In genomic region chr11:98768127-98769006, GRCm38 (mm10) we compare ENCODE assay signal across 7 mouse cellular contexts. TPM values are rescaled to one million over a fixed set of nuclear protein-coding genes. Genes with fewer than 3 reads are reported as not detected.
A peak's percentile ranks its signal among the peaks of the same experiment; 100 is the strongest.
DNase-seq lines count a peak whose midpoint lies in the region; ATAC-seq and TF ChIP-seq lines count a peak whose summit lies in the region.

No protein-coding gene starts in this region.

- no peak overlapping the region for H3K9ac ChIP-seq in embryonic facial prominence, embryonic 15.5 days
- peak overlapping the region; percentile 72 for H3K9ac ChIP-seq in heart, embryonic 16.5 days (ENCODE audit: low read length)
- no peak overlapping the region for H3K9ac ChIP-seq in limb, embryonic 14.5 days (ENCODE audit: low read depth, low read length, severe bottlenecking)
- peak overlapping the region; percentile 62 for H3K9ac ChIP-seq in neural tube, embryonic 13.5 days

- H3K4me2 ChIP-seq in embryonic facial prominence, embryonic 15.5 days (replicated peaks), result peak overlapping the region; percentile 34
- peak overlapping the region; percentile 52 for H3K4me2 ChIP-seq in heart, embryonic 16.5 days (ENCODE audit: low read depth, low read length)
- peak overlapping the region; percentile 26 for H3K4me2 ChIP-seq in limb, embryonic 14.5 days (replicated peaks; ENCODE audit: low read depth, low read length, severe bottlenecking)
- H3K4me2 ChIP-seq in neural tube, embryonic 13.5 days, result peak overlapping the region; percentile 41

- DNase-seq in right cerebral cortex, adult 18-20 months, result peak; percentile 48
- no peak for DNase-seq in right cerebral cortex, postnatal 14 days
- no peak for DNase-seq in limb, embryonic 14.5 days (ENCODE audit: low spot score)
- DNase-seq in T-cell, adult 2 months (ENCODE audit: low spot score), result no peak

- TF ChIP-seq POLR2A in limb, embryonic 14.5 days (IDR thresholded peaks at IDR 0.05; ENCODE audit: borderline replicate concordance, extremely low read depth, insufficient read depth, insufficient read length), result no peak

- H3K9me3 ChIP-seq in embryonic facial prominence, embryonic 15.5 days (replicated peaks), result no peaks in the 10 kb centered on the region
- no peaks in the 10 kb centered on the region for H3K9me3 ChIP-seq in heart, embryonic 16.5 days (replicated peaks; ENCODE audit: control insufficient read depth, low read length)
- H3K9me3 ChIP-seq in limb, embryonic 14.5 days (ENCODE audit: control insufficient read depth, low read length), result no peaks in the 10 kb centered on the region
- H3K9me3 ChIP-seq in neural tube, embryonic 13.5 days, result no peaks in the 10 kb centered on the region

- H3K27me3 ChIP-seq in embryonic facial prominence, embryonic 15.5 days, result no peaks in the 10 kb centered on the region
- H3K27me3 ChIP-seq in heart, embryonic 16.5 days (ENCODE audit: control insufficient read depth, insufficient read depth, low read length), result no peaks in the 10 kb centered on the region
- no peaks in the 10 kb centered on the region for H3K27me3 ChIP-seq in limb, embryonic 14.5 days (ENCODE audit: control insufficient read depth, insufficient read depth, low read length)
- no peaks in the 10 kb centered on the region for H3K27me3 ChIP-seq in neural tube, embryonic 13.5 days

- H3K36me3 ChIP-seq in embryonic facial prominence, embryonic 15.5 days, result peaks cover 43% of the 10 kb centered on the region
- peaks cover 28% of the 10 kb centered on the region for H3K36me3 ChIP-seq in heart, embryonic 16.5 days (ENCODE audit: control insufficient read depth, insufficient read depth)
- peaks cover 66% of the 10 kb centered on the region for H3K36me3 ChIP-seq in limb, embryonic 14.5 days (ENCODE audit: control insufficient read depth, insufficient read depth, low read length)
- peaks cover 62% of the 10 kb centered on the region for H3K36me3 ChIP-seq in neural tube, embryonic 13.5 days

- peaks cover 68% of the 10 kb centered on the region for H3K4me1 ChIP-seq in embryonic facial prominence, embryonic 15.5 days
- H3K4me1 ChIP-seq in heart, embryonic 16.5 days (ENCODE audit: control insufficient read depth, insufficient read depth, low read length), result peaks cover 87% of the 10 kb centered on the region
- H3K4me1 ChIP-seq in limb, embryonic 14.5 days (ENCODE audit: control insufficient read depth, insufficient read depth, low read length), result peaks cover 39% of the 10 kb centered on the region
- H3K4me1 ChIP-seq in neural tube, embryonic 13.5 days (replicated peaks), result peaks cover 62% of the 10 kb centered on the region

- 24% methylated on average over 39 of the region's 39 CpGs for WGBS in embryonic facial prominence, embryonic 15.5 days
- WGBS in heart, embryonic 16.5 days, result 18% methylated on average over 35 of the region's 39 CpGs
- 34% methylated on average over 33 of the region's 39 CpGs for WGBS in limb, embryonic 14.5 days
- 25% methylated on average over 39 of the region's 39 CpGs for WGBS in neural tube, embryonic 13.5 days

- H3K27ac ChIP-seq in embryonic facial prominence, embryonic 15.5 days (replicated peaks), result peak overlapping the region; percentile 73
- peak overlapping the region; percentile 94 for H3K27ac ChIP-seq in heart, embryonic 16.5 days (ENCODE audit: low read length)
- H3K27ac ChIP-seq in limb, embryonic 14.5 days (replicated peaks; ENCODE audit: low read depth, low read length), result no peak overlapping the region
- H3K27ac ChIP-seq in neural tube, embryonic 13.5 days (replicated peaks), result peak overlapping the region; percentile 86

- peak overlapping the region; percentile 20 for H3K4me3 ChIP-seq in embryonic facial prominence, embryonic 15.5 days (replicated peaks)
- peak overlapping the region; percentile 36 for H3K4me3 ChIP-seq in heart, embryonic 16.5 days (ENCODE audit: low read length)
- H3K4me3 ChIP-seq in limb, embryonic 14.5 days (replicated peaks; ENCODE audit: low read length), result no peak overlapping the region
- H3K4me3 ChIP-seq in neural tube, embryonic 13.5 days, result peak overlapping the region; percentile 15

- peak; percentile 16; the same call in 1 of the 2 replicates for ATAC-seq in embryonic facial prominence, embryonic 15.5 days (ENCODE audit: insufficient number of reproducible peaks, low FRiP score, low TSS enrichment, low read depth)
- ATAC-seq in heart, embryonic 16.5 days (replicated peaks; ENCODE audit: extremely low read depth, insufficient read depth, low FRiP score), result peak; percentile 29
- ATAC-seq in limb, embryonic 14.5 days (ENCODE audit: low FRiP score, low read depth), result no peak
- ATAC-seq in neural tube, embryonic 13.5 days (ENCODE audit: low read depth), result no peak

RNA-seq across cellular contexts. Expression of gene Nr1d1, which starts 6.8 kb away (rescaled TPM):
- polyA plus RNA-seq in embryonic facial prominence, embryonic 15.5 days (2015; fragmentation: Nextera tagmentation; extraction: Ambion mirVana), result 1.7 and 1.8 TPM in 2 replicates
- polyA plus RNA-seq in heart, embryonic 16.5 days (2015; fragmentation: Nextera tagmentation; extraction: Ambion mirVana), result 7.0 and 8.2 TPM in 2 replicates
- 1.8 and 2.5 TPM in 2 replicates for polyA plus RNA-seq in limb, embryonic 14.5 days (2012; rRNA removed)
- 1.2 and 1.4 TPM in 2 replicates for polyA plus RNA-seq in limb, embryonic 14.5 days (2014; fragmentation: Nextera tagmentation; extraction: Ambion mirVana)
- 3.4 and 3.6 TPM in 2 replicates for polyA plus RNA-seq in neural tube, embryonic 13.5 days (2015; fragmentation: Nextera tagmentation; extraction: Ambion mirVana)

RNA-seq across cellular contexts. Expression of gene Msl1, which starts 26.9 kb away (rescaled TPM):
- 28.7 and 30.4 TPM in 2 replicates for polyA plus RNA-seq in embryonic facial prominence, embryonic 15.5 days (2015; fragmentation: Nextera tagmentation; extraction: Ambion mirVana)
- polyA plus RNA-seq in heart, embryonic 16.5 days (2015; fragmentation: Nextera tagmentation; extraction: Ambion mirVana), result 15.2 and 15.5 TPM in 2 replicates
- 76.9 and 81.1 TPM in 2 replicates for polyA plus RNA-seq in limb, embryonic 14.5 days (2012; rRNA removed)
- polyA plus RNA-seq in limb, embryonic 14.5 days (2014; fragmentation: Nextera tagmentation; extraction: Ambion mirVana), result 19.8 and 23.5 TPM in 2 replicates
- 31.5 and 33.2 TPM in 2 replicates for polyA plus RNA-seq in neural tube, embryonic 13.5 days (2015; fragmentation: Nextera tagmentation; extraction: Ambion mirVana)

RNA-seq across cellular contexts. Expression of gene Thra, which starts 27.9 kb away (rescaled TPM):
- polyA plus RNA-seq in embryonic facial prominence, embryonic 15.5 days (2015; fragmentation: Nextera tagmentation; extraction: Ambion mirVana), result 51.0 and 51.2 TPM in 2 replicates
- 37.5 and 40.2 TPM in 2 replicates for polyA plus RNA-seq in heart, embryonic 16.5 days (2015; fragmentation: Nextera tagmentation; extraction: Ambion mirVana)
- 149 and 157 TPM in 2 replicates for polyA plus RNA-seq in limb, embryonic 14.5 days (2012; rRNA removed)
- polyA plus RNA-seq in limb, embryonic 14.5 days (2014; fragmentation: Nextera tagmentation; extraction: Ambion mirVana), result 55.9 and 63.2 TPM in 2 replicates
- 89.5 and 94.4 TPM in 2 replicates for polyA plus RNA-seq in neural tube, embryonic 13.5 days (2015; fragmentation: Nextera tagmentation; extraction: Ambion mirVana)

RNA-seq across cellular contexts. Expression of gene Casc3, which starts 36.3 kb away (rescaled TPM):
- 37.0 and 42.2 TPM in 2 replicates for polyA plus RNA-seq in embryonic facial prominence, embryonic 15.5 days (2015; fragmentation: Nextera tagmentation; extraction: Ambion mirVana)
- polyA plus RNA-seq in heart, embryonic 16.5 days (2015; fragmentation: Nextera tagmentation; extraction: Ambion mirVana), result 23.4 and 24.0 TPM in 2 replicates
- 52.4 and 56.8 TPM in 2 replicates for polyA plus RNA-seq in limb, embryonic 14.5 days (2012; rRNA removed)
- polyA plus RNA-seq in limb, embryonic 14.5 days (2014; fragmentation: Nextera tagmentation; extraction: Ambion mirVana), result 34.1 and 40.4 TPM in 2 replicates
- polyA plus RNA-seq in neural tube, embryonic 13.5 days (2015; fragmentation: Nextera tagmentation; extraction: Ambion mirVana), result 55.1 and 57.7 TPM in 2 replicates

RNA-seq across cellular contexts. Expression of gene Med24, which starts 39.1 kb away (rescaled TPM):
- 52.3 and 53.3 TPM in 2 replicates for polyA plus RNA-seq in embryonic facial prominence, embryonic 15.5 days (2015; fragmentation: Nextera tagmentation; extraction: Ambion mirVana)
- polyA plus RNA-seq in heart, embryonic 16.5 days (2015; fragmentation: Nextera tagmentation; extraction: Ambion mirVana), result 36.8 and 40.3 TPM in 2 replicates
- polyA plus RNA-seq in limb, embryonic 14.5 days (2012; rRNA removed), result 83.4 and 104 TPM in 2 replicates
- 43.9 and 48.3 TPM in 2 replicates for polyA plus RNA-seq in limb, embryonic 14.5 days (2014; fragmentation: Nextera tagmentation; extraction: Ambion mirVana)
- 62.3 and 69.1 TPM in 2 replicates for polyA plus RNA-seq in neural tube, embryonic 13.5 days (2015; fragmentation: Nextera tagmentation; extraction: Ambion mirVana)

Comparison
In these comparisons a context has a peak if more than half of its experiments do, and no peak if none do; other contexts are left out.
1. ATAC-seq: peak in embryonic facial prominence, embryonic 15.5 days (single experiment) and heart, embryonic 16.5 days (single experiment); none in limb, embryonic 14.5 days (single experiment) and neural tube, embryonic 13.5 days (single experiment).
2. H3K9ac ChIP-seq: peak in heart, embryonic 16.5 days (single experiment) and neural tube, embryonic 13.5 days (single experiment); none in embryonic facial prominence, embryonic 15.5 days (single experiment) and limb, embryonic 14.5 days (single experiment).
3. Peak in every context shown above with its lines, with median percentiles within 50 percentile points of each other: H3K4me2 ChIP-seq.